ENCODE assay signal across 11 mouse cellular contexts in the genomic region with DNA sequence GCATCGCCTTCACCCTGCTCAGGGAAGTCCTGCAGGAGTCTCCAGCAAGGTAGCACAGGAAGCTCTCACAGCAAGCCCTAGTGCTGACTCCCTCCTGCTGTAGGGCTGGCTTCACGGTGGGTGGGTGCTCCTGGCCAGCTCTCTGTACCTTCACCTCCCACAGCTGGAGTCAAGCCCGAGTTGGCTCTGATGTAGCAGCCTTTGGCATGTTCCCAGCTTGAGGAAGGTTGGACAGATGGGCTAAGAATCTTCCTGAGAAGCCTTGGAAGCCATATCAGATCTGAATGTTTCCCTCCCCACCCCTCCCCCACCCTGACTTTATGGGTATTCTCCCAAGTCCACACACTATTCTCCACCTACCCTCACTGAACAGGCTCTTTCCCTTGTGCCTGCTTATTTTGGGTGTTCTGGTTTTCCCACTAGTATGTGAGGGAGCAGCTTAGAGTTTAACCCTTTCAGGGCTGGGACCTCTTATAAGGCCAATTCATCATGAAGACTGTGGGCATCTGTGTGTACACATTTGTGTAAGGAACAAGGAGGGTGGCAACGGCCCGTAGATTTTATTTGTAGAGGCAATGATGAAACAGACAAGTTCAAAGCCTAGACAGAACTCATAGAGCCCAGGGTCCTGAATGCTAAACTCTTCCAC. TPM values are rescaled to one million over a fixed set of nuclear protein-coding genes. Genes with fewer than 3 reads are reported as not detected.
DNase-seq lines count a peak whose midpoint lies in the region; ATAC-seq lines count a peak whose summit lies in the region.
"Had no signal": no experiment of that assay in that cellular context is flagged by ENCODE, and none has a peak within 500 bp of the region (broad histone marks: within the 10 kb centered on the region; RNA-seq: fewer than 3 reads in every experiment).

No protein-coding gene starts in this region.

- no peak overlapping the region for H3K4me2 ChIP-seq in forebrain, embryonic 11.5 days (ENCODE audit: low read depth, low read length, severe bottlenecking)
- peak overlapping the region; percentile 79 for H3K4me2 ChIP-seq in hindbrain, embryonic 14.5 days (replicated peaks)
- no peak overlapping the region for H3K4me2 ChIP-seq in stomach, embryonic 14.5 days (replicated peaks; ENCODE audit: low read depth, low read length)
- H3K4me2 ChIP-seq: intestine, embryonic 15.5 days had no signal

- H3K27me3 ChIP-seq in forebrain, embryonic 10.5 days (ENCODE audit: poor library complexity, severe bottlenecking): peaks cover 42% of the 10 kb centered on the region
- H3K27me3 ChIP-seq in forebrain, embryonic 11.5 days (ENCODE audit: control insufficient read depth, insufficient read depth, low read length): no peaks in the 10 kb centered on the region
- no peaks in the 10 kb centered on the region for H3K27me3 ChIP-seq in hindbrain, embryonic 14.5 days (ENCODE audit: control insufficient read depth, insufficient read depth, low read length)
- H3K27me3 ChIP-seq in stomach, embryonic 14.5 days (ENCODE audit: control insufficient read depth, insufficient read depth, low read length): 0 out of 2 replicates have a peak, but pooled peaks cover under 1% of the 10 kb centered on the region

- H3K9me3 ChIP-seq in forebrain, embryonic 10.5 days: no peaks in the 10 kb centered on the region
- H3K9me3 ChIP-seq in forebrain, embryonic 11.5 days (ENCODE audit: control insufficient read depth, low read length): no peaks in the 10 kb centered on the region
- H3K9me3 ChIP-seq in hindbrain, embryonic 14.5 days (ENCODE audit: control insufficient read depth, low read length): no peaks in the 10 kb centered on the region
- H3K9me3 ChIP-seq in stomach, embryonic 14.5 days (ENCODE audit: control insufficient read depth, low read depth, low read length): no peaks in the 10 kb centered on the region
- H3K9me3 ChIP-seq: intestine, embryonic 15.5 days had no signal

- peak overlapping the region; percentile 70; the same call in 1 of the 2 replicates for H3K27ac ChIP-seq in forebrain, embryonic 10.5 days
- H3K27ac ChIP-seq in forebrain, embryonic 11.5 days (ENCODE audit: low read depth, low read length): no peak overlapping the region
- H3K27ac ChIP-seq in hindbrain, embryonic 14.5 days: no peak overlapping the region
- no peak overlapping the region for H3K27ac ChIP-seq in stomach, embryonic 14.5 days (ENCODE audit: low read length)
- H3K27ac ChIP-seq: intestine, embryonic 15.5 days had no signal

- peaks cover 50% of the 10 kb centered on the region for H3K4me1 ChIP-seq in forebrain, embryonic 10.5 days
- H3K4me1 ChIP-seq in forebrain, embryonic 11.5 days (replicated peaks; ENCODE audit: control insufficient read depth, insufficient read depth, low read length): peaks cover 9% of the 10 kb centered on the region
- H3K4me1 ChIP-seq in hindbrain, embryonic 14.5 days (replicated peaks; ENCODE audit: control insufficient read depth, insufficient read depth, low read length): peaks cover 24% of the 10 kb centered on the region
- peaks cover 9% of the 10 kb centered on the region for H3K4me1 ChIP-seq in stomach, embryonic 14.5 days (ENCODE audit: control insufficient read depth, insufficient read depth, low read length)

- H3K4me3 ChIP-seq in forebrain, embryonic 10.5 days: no peak overlapping the region
- no peak overlapping the region for H3K4me3 ChIP-seq in forebrain, embryonic 11.5 days (ENCODE audit: low read depth, low read length)
- H3K4me3 ChIP-seq in hindbrain, embryonic 14.5 days (replicated peaks; ENCODE audit: low read length): no peak overlapping the region
- no peak overlapping the region for H3K4me3 ChIP-seq in stomach, embryonic 14.5 days (ENCODE audit: low read depth, low read length)
- H3K4me3 ChIP-seq: intestine, embryonic 15.5 days had no signal

- 60% methylated on average over 5 of the region's 5 CpGs for WGBS in forebrain, embryonic 10.5 days
- 60% methylated on average over 5 of the region's 5 CpGs for WGBS in forebrain, embryonic 11.5 days
- 51% methylated on average over 5 of the region's 5 CpGs for WGBS in hindbrain, embryonic 14.5 days
- WGBS in stomach, embryonic 14.5 days: 38% methylated on average over 5 of the region's 5 CpGs

- H3K36me3 ChIP-seq in forebrain, embryonic 10.5 days (replicated peaks): peaks cover 30% of the 10 kb centered on the region
- peaks cover 5% of the 10 kb centered on the region; the same call in 1 of the 2 replicates for H3K36me3 ChIP-seq in forebrain, embryonic 11.5 days (ENCODE audit: control insufficient read depth, insufficient read depth, low read length)
- H3K36me3 ChIP-seq in hindbrain, embryonic 14.5 days (replicated peaks; ENCODE audit: control insufficient read depth, insufficient read depth): no peaks in the 10 kb centered on the region; the same call in 1 of the 2 replicates
- H3K36me3 ChIP-seq in stomach, embryonic 14.5 days (ENCODE audit: control insufficient read depth, insufficient read depth, low read length): peaks cover 9% of the 10 kb centered on the region; the same call in 1 of the 2 replicates

- ATAC-seq in forebrain, embryonic 11.5 days (replicated peaks; ENCODE audit: low FRiP score): no peak
- ATAC-seq in hindbrain, embryonic 14.5 days (ENCODE audit: low FRiP score): no peak
- 0 out of 2 replicates have a peak, but pooled peaks have one; percentile 31 for ATAC-seq in stomach, embryonic 14.5 days (ENCODE audit: insufficient number of reproducible peaks, insufficient read depth, low FRiP score, low read depth)

- no peak overlapping the region; the same call in 1 of the 2 replicates for H3K9ac ChIP-seq in forebrain, embryonic 11.5 days (ENCODE audit: low read length)
- peak overlapping the region; percentile 29; the same call in 1 of the 2 replicates for H3K9ac ChIP-seq in hindbrain, embryonic 14.5 days
- no peak overlapping the region for H3K9ac ChIP-seq in stomach, embryonic 14.5 days (replicated peaks; ENCODE audit: low read depth, low read length)
- H3K9ac ChIP-seq: intestine, embryonic 15.5 days had no signal

- DNase-seq in forebrain, embryonic 10.5 days (ENCODE audit: extremely low spot score, low spot score): no peak
- no peak for DNase-seq in forebrain, embryonic 11.5 days (ENCODE audit: low spot score)
- peak; percentile 55 to 67 for DNase-seq in right cerebral cortex, postnatal 10 days (ENCODE audit: low spot score in 2 of 2)
- no peak for DNase-seq in right cerebral cortex, postnatal 36 days (ENCODE audit: low spot score in 2 of 2)
- no peak for DNase-seq in hindbrain, embryonic 14.5 days (ENCODE audit: low spot score)
- DNase-seq in embryo, embryonic 11 days: no peak
- DNase-seq in embryo, embryonic 10.5 days (ENCODE audit: low spot score): no peak
- DNase-seq: lung, postnatal 10 days; retina, postnatal 1 day had no signal

RNA-seq across cellular contexts. Expression of a gene that starts 1.4 kb away (rescaled TPM):
- polyA plus RNA-seq in forebrain, embryonic 10.5 days (2016; fragmentation: Nextera tagmentation; extraction: Ambion mirVana): 3.6 and 3.9 TPM in 2 replicates
- polyA plus RNA-seq in forebrain, embryonic 11.5 days (2014; fragmentation: Nextera tagmentation; extraction: Ambion mirVana): 5.5 and 7.6 TPM in 2 replicates
- polyA plus RNA-seq in hindbrain, embryonic 14.5 days (2014; fragmentation: Nextera tagmentation; extraction: Ambion mirVana): 13.6 and 15.2 TPM in 2 replicates
- polyA plus RNA-seq in stomach, embryonic 14.5 days (2014; fragmentation: Nextera tagmentation; extraction: Ambion mirVana): 3.2 and 4.1 TPM in 2 replicates

RNA-seq across cellular contexts. Expression of a gene that starts 5.7 kb away (rescaled TPM):
- polyA plus RNA-seq in forebrain, embryonic 10.5 days (2016; fragmentation: Nextera tagmentation; extraction: Ambion mirVana): 0.43 and 0.55 TPM in 2 replicates
- 0.41 and 0.77 TPM in 2 replicates for polyA plus RNA-seq in forebrain, embryonic 11.5 days (2014; fragmentation: Nextera tagmentation; extraction: Ambion mirVana)
- 0.12 and 0.22 TPM in 2 replicates for polyA plus RNA-seq in hindbrain, embryonic 14.5 days (2014; fragmentation: Nextera tagmentation; extraction: Ambion mirVana)
- polyA plus RNA-seq in stomach, embryonic 14.5 days (2014; fragmentation: Nextera tagmentation; extraction: Ambion mirVana): 0.17 TPM in 1 of 2 replicates, not detected in the other

RNA-seq across cellular contexts. Expression of a gene that starts 10.4 kb away (rescaled TPM):
- polyA plus RNA-seq in forebrain, embryonic 10.5 days (2016; fragmentation: Nextera tagmentation; extraction: Ambion mirVana): 4.2 and 4.7 TPM in 2 replicates
- polyA plus RNA-seq in forebrain, embryonic 11.5 days (2014; fragmentation: Nextera tagmentation; extraction: Ambion mirVana): 2.3 and 4.5 TPM in 2 replicates
- 1.5 and 1.6 TPM in 2 replicates for polyA plus RNA-seq in hindbrain, embryonic 14.5 days (2014; fragmentation: Nextera tagmentation; extraction: Ambion mirVana)
- polyA plus RNA-seq in stomach, embryonic 14.5 days (2014; fragmentation: Nextera tagmentation; extraction: Ambion mirVana): 0.77 and 0.91 TPM in 2 replicates

RNA-seq across cellular contexts. Expression of a gene that starts 12.4 kb away (rescaled TPM):
- 27.8 and 28.6 TPM in 2 replicates for polyA plus RNA-seq in forebrain, embryonic 10.5 days (2016; fragmentation: Nextera tagmentation; extraction: Ambion mirVana)
- polyA plus RNA-seq in forebrain, embryonic 11.5 days (2014; fragmentation: Nextera tagmentation; extraction: Ambion mirVana): 17.6 and 18.6 TPM in 2 replicates
- 2.2 and 2.4 TPM in 2 replicates for polyA plus RNA-seq in hindbrain, embryonic 14.5 days (2014; fragmentation: Nextera tagmentation; extraction: Ambion mirVana)
- polyA plus RNA-seq in stomach, embryonic 14.5 days (2014; fragmentation: Nextera tagmentation; extraction: Ambion mirVana): 7.4 and 9.8 TPM in 2 replicates

RNA-seq across cellular contexts. Expression of a gene that starts 46.2 kb away (rescaled TPM):
- polyA plus RNA-seq in forebrain, embryonic 10.5 days (2016; fragmentation: Nextera tagmentation; extraction: Ambion mirVana): 9.3 and 12.4 TPM in 2 replicates
- polyA plus RNA-seq in forebrain, embryonic 11.5 days (2014; fragmentation: Nextera tagmentation; extraction: Ambion mirVana): 10.0 and 10.6 TPM in 2 replicates
- polyA plus RNA-seq in hindbrain, embryonic 14.5 days (2014; fragmentation: Nextera tagmentation; extraction: Ambion mirVana): 17.3 and 18.5 TPM in 2 replicates
- 29.3 and 29.5 TPM in 2 replicates for polyA plus RNA-seq in stomach, embryonic 14.5 days (2014; fragmentation: Nextera tagmentation; extraction: Ambion mirVana)

Comparison
In these comparisons a context has a peak if more than half of its experiments do, and no peak if none do; other contexts are left out.
1. DNase-seq: peak in right cerebral cortex, postnatal 10 days (2 of 2); none in forebrain, embryonic 10.5 days (single experiment), forebrain, embryonic 11.5 days (single experiment), right cerebral cortex, postnatal 36 days (0 of 2), hindbrain, embryonic 14.5 days (single experiment), embryo, embryonic 11 days (single experiment) and embryo, embryonic 10.5 days (single experiment).